Mouse (Mus musculus) adrenal gland, adult 18-20 months (tissue): ENCODE results near the gene Top2a. TPM values are rescaled to one million over a fixed set of nuclear protein-coding genes. Genes with fewer than 3 reads are reported as not detected.
A peak's percentile ranks its signal among the peaks of the same experiment; 100 is the strongest.

Experiments used
- DNase-seq, 2 experiments: peaks; one replicate each; pipeline ENCODE4 v3.0.0; 2021 to 2022; ENCODE audit warnings: low spot score in 2 of 2
- long read RNA-seq, 2 experiments: library from polyadenylated mRNA; stranded (forward); transcript quantifications; one replicate each; pipeline ENCODE4 v2.0.0; 2021
- total RNA-seq, 2 experiments: library from RNA; stranded (reverse); gene quantifications; 1 replicate in 1 of 2; 2 replicates in 1 of 2; pipeline ENCODE4 v1.2.3; 2021

Top2a gene
- total RNA-seq = 1 to 10 TPM; 3.2 to 4.3 TPM
- long read RNA-seq, experiment 1, full-length matches to known transcripts = 1 of 1 reads
- long read RNA-seq, experiment 1, partial matches to known transcripts = 0 of 1 reads
- long read RNA-seq, experiment 1, other reads (novel, unspliced or antisense) = 0 of 1 reads
- long read RNA-seq, experiment 2, partial matches to known transcripts = 2 of 2 reads
- long read RNA-seq, experiment 2, other reads (novel, unspliced or antisense) = 0 of 2 reads

GRCm38 (mm10) chr11:99023500-99024467 lies at the start of gene Top2a:
Top2a (minus strand) TSS chr11:99024189.
- peak; percentile 89 to 96 for DNase-seq

GRCm38 (mm10) chr11:99073781-99074180 lies 49.8 kb upstream of the Top2a start:
- DNase-seq = no peak

- no peak for DNase-seq
These were observed 47.9 kb upstream of the Top2a start for GRCm38 (mm10) chr11:99071866-99072265.

- no peak for DNase-seq
These were observed 44.5 kb upstream of the Top2a start for GRCm38 (mm10) chr11:99068455-99068854.

GRCm38 (mm10) chr11:99067591-99067990 lies 43.6 kb upstream of the Top2a start:
- DNase-seq = no peak

GRCm38 (mm10) chr11:99065979-99066378 lies 42.0 kb upstream of the Top2a start:
- peak; percentile 44 to 74 for DNase-seq

GRCm38 (mm10) chr11:99065353-99065752 lies 41.4 kb upstream of the Top2a start:
- no peak for DNase-seq

GRCm38 (mm10) chr11:99063406-99064131 lies 39.6 kb upstream of the Top2a start:
- no peak for DNase-seq

GRCm38 (mm10) chr11:99062661-99063060 lies 38.7 kb upstream of the Top2a start:
- no peak for DNase-seq

GRCm38 (mm10) chr11:99060435-99060834 lies 36.4 kb upstream of the Top2a start:
- DNase-seq = no peak

GRCm38 (mm10) chr11:99055571-99056452 lies 31.8 kb upstream of the Top2a start:
- no peak for DNase-seq

GRCm38 (mm10) chr11:99055143-99055542 lies 31.2 kb upstream of the Top2a start:
- DNase-seq = no peak

GRCm38 (mm10) chr11:99047643-99048042 lies 23.7 kb upstream of the Top2a start:
- DNase-seq = no peak

- no peak for DNase-seq
These were observed 23.1 kb upstream of the Top2a start for GRCm38 (mm10) chr11:99047120-99047519.

GRCm38 (mm10) chr11:99045159-99045889 lies 21.3 kb upstream of the Top2a start:
- DNase-seq = no peak

- no peak for DNase-seq
These were observed 20.3 kb upstream of the Top2a start for GRCm38 (mm10) chr11:99044306-99044705.

- DNase-seq = no peak
These were observed 19.6 kb upstream of the Top2a start for GRCm38 (mm10) chr11:99043632-99044031.

GRCm38 (mm10) chr11:99042834-99043431 lies 18.9 kb upstream of the Top2a start:
- DNase-seq = no peak
